Mouse (Mus musculus): Measurements from ENCODE around the gene Kcnh7.

- TF ChIP-seq POLR2A (IDR thresholded peaks at IDR 0.05; ENCODE audit: borderline replicate concordance, low read depth, low read length) (no peak), CTCF (IDR thresholded peaks at IDR 0.05; ENCODE audit: low read depth, low read length) (no peak)
Observed at GRCm38 (mm10) chr2:63184551-63185430, 704 bp upstream of the Kcnh7 start.

All from bone marrow macrophage, adult 2 months (primary cell).